Mouse (Mus musculus) heart, adult 18-20 months (tissue): ENCODE results near the gene Olfr891. TPM values are rescaled to one million over a fixed set of nuclear protein-coding genes. Genes with fewer than 3 reads are reported as not detected.
"Not testable (repeated sequence)": the region's sequence is repeated elsewhere in the genome, so short reads cannot be mapped to it uniquely, and the experiment has no call there.

Source experiments
- DNase-seq, 2 experiments: peaks; one replicate each; pipeline ENCODE4 v3.0.0; 2021 to 2022; ENCODE audit warnings: mixed read lengths in 1 of 2
- long read RNA-seq, 2 experiments: library from polyadenylated mRNA; stranded (forward); transcript quantifications; one replicate each; pipeline ENCODE4 v2.0.0; 2021
- total RNA-seq, 2 experiments: library from RNA; stranded (reverse); gene quantifications; 2 replicates each; pipeline ENCODE4 v1.2.3; 2021

Olfr891 gene
- total RNA-seq = not detected
- long read RNA-seq, experiment 1 = 0 reads
- long read RNA-seq, experiment 2 = 0 reads

GRCm38 (mm10) chr9:38180721-38181120, at the start of gene Olfr891:
TSS of gene Olfr891 (minus strand) at chr9:38180821.
- DNase-seq = no peak

- DNase-seq = no peak
Observed at GRCm38 (mm10) chr9:38217755-38218154, 37.1 kb upstream of the Olfr891 start, which contains the start of gene Olfr894. TSS of gene Olfr894 (plus strand) at chr9:38218055.

DNA sequence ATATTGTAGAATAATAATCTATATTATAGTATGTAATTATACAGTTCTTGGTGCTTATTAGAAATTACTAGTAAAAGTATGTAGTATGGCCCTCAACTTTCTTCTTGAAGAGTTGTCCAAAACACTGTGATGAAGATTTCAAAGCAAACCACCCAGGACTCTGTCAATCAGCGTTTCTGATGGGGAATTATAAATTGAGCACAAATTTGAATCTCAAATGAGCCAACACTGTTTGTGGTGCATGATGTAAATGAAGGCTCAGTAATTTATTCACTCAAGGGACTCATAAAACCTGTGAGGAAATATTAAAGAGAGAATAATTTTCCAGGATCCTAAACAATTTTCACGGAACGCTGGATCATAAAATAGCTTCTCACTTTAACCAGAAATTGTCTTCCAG, 27.4 kb upstream of the Olfr891 start, which contains the start of gene Olfr893:
Gene Olfr893, plus strand, starts transcription at position 301 of the 400 bp plus-strand sequence.
- DNase-seq = no peak

GRCm38 (mm10) chr9:38168341-38168740, 12.3 kb downstream of the Olfr891 start:
- DNase-seq = not testable (repeated sequence)

DNA sequence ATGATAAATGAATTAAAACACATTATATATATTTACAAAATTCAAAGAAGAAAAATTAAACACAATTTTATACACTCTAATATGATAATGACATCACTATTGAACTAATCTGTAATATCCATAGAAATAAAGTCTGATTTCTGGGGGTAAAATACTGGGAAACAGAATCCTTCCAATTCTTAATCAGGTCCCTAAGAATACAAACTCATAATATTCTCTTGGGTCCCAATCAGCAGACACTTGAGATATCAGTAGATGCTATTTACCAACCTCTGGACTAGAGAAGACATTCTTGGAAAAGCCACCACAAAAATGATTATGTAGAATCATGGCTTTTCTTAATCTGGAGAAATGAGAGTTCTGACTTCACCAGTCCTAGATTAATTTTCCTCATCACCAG, 38.4 kb downstream of the Olfr891 start, which contains the start of gene Olfr890:
Gene Olfr890, plus strand, starts transcription at position 301 of the 400 bp plus-strand sequence.
- no peak for DNase-seq

Other genes starting within 250 kb of the Olfr891 start
- gene Olfr881, start 189.0 kb downstream of the Olfr891 start, total RNA-seq = not detected
- not detected for gene Olfr883, start 155.0 kb downstream of the Olfr891 start, total RNA-seq
- not detected for gene Olfr884, start 134.3 kb downstream of the Olfr891 start, total RNA-seq
- gene Olfr885, start 119.5 kb downstream of the Olfr891 start, total RNA-seq = not detected
- gene Olfr887, start 96.7 kb downstream of the Olfr891 start, total RNA-seq = not detected
- not detected for gene Olfr888, start 72.7 kb downstream of the Olfr891 start, total RNA-seq
- not detected for gene Olfr889, start 65.6 kb downstream of the Olfr891 start, total RNA-seq
- gene Olfr890, start 38.3 kb downstream of the Olfr891 start, total RNA-seq = not detected
- not detected for gene Olfr893, start 27.5 kb upstream of the Olfr891 start, total RNA-seq
- not detected for gene Olfr894, start 37.2 kb upstream of the Olfr891 start, total RNA-seq
- gene Olfr143, start 72.0 kb upstream of the Olfr891 start, total RNA-seq = not detected
- gene Olfr895, start 87.0 kb upstream of the Olfr891 start, total RNA-seq = not detected
- gene Olfr896-ps1, start 110.3 kb upstream of the Olfr891 start, total RNA-seq = not detected
- gene Olfr25, start 148.2 kb upstream of the Olfr891 start, total RNA-seq = not detected
- gene Olfr898, start 167.6 kb upstream of the Olfr891 start, total RNA-seq = not detected
- gene Olfr250, start 186.1 kb upstream of the Olfr891 start, total RNA-seq = not detected
- gene Olfr251, start 196.3 kb upstream of the Olfr891 start, total RNA-seq = not detected
- gene Olfr147, start 220.9 kb upstream of the Olfr891 start, total RNA-seq = not detected
- not detected for gene Olfr901, start 248.6 kb upstream of the Olfr891 start, total RNA-seq